Mouse (Mus musculus) E14TG2a.4 (cell line): ENCODE measurements around the gene Fbxo21.

Source experiments
- H3K27me3 ChIP-seq: 2 replicates; pipeline ENCODE4 v1.6.1; 2014; ENCODE audit warnings: low read length, control low read depth; ENCODE audit not compliant: insufficient read depth
- H3K36me3 ChIP-seq: 2 replicates; pipeline ENCODE4 v1.6.1; 2014; ENCODE audit warnings: low read length, control low read depth; ENCODE audit not compliant: insufficient read depth
- H3K4me1 ChIP-seq: replicated peaks from 2 replicates; pipeline ENCODE4 v1.6.1; 2014; ENCODE audit warnings: low read depth, low read length, control low read depth
- H3K4me3 ChIP-seq: replicated peaks from 2 replicates; pipeline ENCODE4 v1.5.1; 2014; ENCODE audit warnings: mild to moderate bottlenecking, low read length
- H3K9me3 ChIP-seq: 2 replicates; pipeline ENCODE4 v1.6.1; 2014; ENCODE audit warnings: low read length, control low read depth
- CTCF ChIP-seq: conservative IDR thresholded peaks from 2 replicates; pipeline ENCODE4 v1.5.1; 2014; ENCODE audit warnings: low read length
- NANOG ChIP-seq: IDR thresholded peaks from 2 replicates; pipeline ENCODE4 v1.6.1; 2014; ENCODE audit warnings: borderline replicate concordance, low read length, mixed read lengths
- POU5F1 ChIP-seq: IDR thresholded peaks from 2 replicates; pipeline ENCODE4 v1.6.1; 2014; ENCODE audit warnings: low read length, borderline replicate concordance

The Fbxo21 gene

GRCm38 (mm10) chr5:118058858-118059257 is 82.3 kb downstream of the Fbxo21 start:
- H3K27me3 ChIP-seq: peaks cover 30% of the 10 kb centered on the region
- H3K9me3 ChIP-seq: no peaks in the 10 kb centered on the region
- peaks cover 3% of the 10 kb centered on the region; the same call in 1 of the 2 replicates for H3K36me3 ChIP-seq
- no peak for TF ChIP-seq POU5F1
- no peak for TF ChIP-seq NANOG
- TF ChIP-seq CTCF: no peak
- peaks cover 30% of the 10 kb centered on the region for H3K4me1 ChIP-seq
- H3K4me3 ChIP-seq: no peak overlapping the region

DNA sequence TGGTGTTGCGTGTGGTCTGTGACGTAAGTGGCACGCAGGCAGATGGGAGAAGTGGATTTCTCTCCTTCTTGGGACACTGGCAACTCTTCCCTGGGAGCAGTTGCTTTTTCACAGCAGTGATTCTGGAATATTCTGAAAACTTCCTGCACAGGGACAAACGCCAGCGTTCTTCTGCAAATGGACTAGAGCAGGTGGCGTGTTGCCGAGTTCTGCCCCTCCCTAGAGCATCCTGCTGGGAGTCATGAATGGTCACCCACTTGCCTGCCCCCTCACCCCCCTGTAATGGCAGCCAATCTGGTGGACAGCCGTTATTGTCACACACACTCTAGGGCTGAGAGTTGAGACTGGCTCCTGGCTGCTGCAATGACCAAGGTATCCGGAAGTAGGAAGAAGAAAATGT is 83.1 kb downstream of the Fbxo21 start:
- Histone ChIP-seq H3K4me1 (peaks cover 30% of the 10 kb centered on the region), H3K4me3 (no peak overlapping the region), H3K36me3 (peaks cover 5% of the 10 kb centered on the region; the same call in 1 of the 2 replicates), H3K27me3 (peaks cover 30% of the 10 kb centered on the region), H3K9me3 (no peaks in the 10 kb centered on the region)
- no peak for TF ChIP-seq POU5F1
- no peak for TF ChIP-seq CTCF
- no peak for TF ChIP-seq NANOG
